Mouse (Mus musculus): Measurements from ENCODE around the gene Otub2. TPM values are rescaled to one million over a fixed set of nuclear protein-coding genes. Genes with fewer than 3 reads are reported as not detected.
"Not testable (repeated sequence)": the region's sequence is repeated elsewhere in the genome, so short reads cannot be mapped to it uniquely, and the experiment has no call there.

Gene Otub2
- polyA plus RNA-seq, 1 experiment from 2014 or later: 15.4 TPM

- Histone ChIP-seq H3K36me3 (peaks cover 30% of the 10 kb centered on the region), H3K9me3 (no peaks in the 10 kb centered on the region), H3K27ac (peak within 1 kb of the TSS; percentile 91), H3K4me3 (peak within 1 kb of the TSS; percentile 96), H3K27me3 (ENCODE audit: insufficient read depth, poor library complexity, severe bottlenecking) (no peaks in the 10 kb centered on the region), H3K4me1 (replicated peaks) (peaks cover 35% of the 10 kb centered on the region)
- peak; percentile 99 for DNase-seq (ENCODE audit: low spot score)
- WGBS: 1% methylated on average over 33 of the region's 33 CpGs
Observed at GRCm38 (mm10) chr12:103425729-103426470, 37.4 kb downstream of the Otub2 start, which contains the start of gene Ddx24. Gene Ddx24, minus strand, starts transcription at chr12:103425830.

- Histone ChIP-seq H3K36me3 (peaks cover 25% of the 10 kb centered on the region), H3K4me1 (replicated peaks) (peaks cover 28% of the 10 kb centered on the region), H3K27ac (no peak overlapping the region), H3K4me3 (no peak overlapping the region), H3K27me3 (ENCODE audit: insufficient read depth, poor library complexity, severe bottlenecking) (no peaks in the 10 kb centered on the region), H3K9me3 (no peaks in the 10 kb centered on the region)
- no peak for DNase-seq (ENCODE audit: low spot score)
- 86% methylated on average over 7 of the region's 7 CpGs for WGBS
Observed at GRCm38 (mm10) chr12:103426710-103427109, 38.2 kb downstream of the Otub2 start.

DNA sequence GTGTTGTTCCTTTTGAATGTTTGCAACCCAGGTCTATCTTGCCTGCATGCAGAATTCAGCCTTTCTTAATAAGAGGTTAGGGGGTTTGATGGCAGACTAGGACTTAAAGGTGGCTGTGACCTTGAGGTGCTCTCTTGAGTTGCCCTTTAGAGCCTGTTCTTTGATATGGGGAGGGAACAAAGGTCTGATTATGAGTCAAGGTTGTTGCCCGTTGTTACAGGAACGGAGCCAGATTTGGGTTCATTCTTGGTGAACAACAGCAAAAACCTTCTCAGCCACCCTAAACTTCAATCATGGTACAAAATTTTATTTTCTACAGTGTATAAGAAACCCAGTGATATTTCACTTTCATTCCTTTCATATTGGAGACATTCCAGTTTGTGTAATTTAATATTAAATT, 44.9 kb downstream of the Otub2 start:
- no peaks in the 10 kb centered on the region for H3K27me3 ChIP-seq (ENCODE audit: insufficient read depth, poor library complexity, severe bottlenecking)
- no peaks in the 10 kb centered on the region for H3K36me3 ChIP-seq
- no peaks in the 10 kb centered on the region for H3K4me1 ChIP-seq (replicated peaks)
- no peak overlapping the region for H3K4me3 ChIP-seq
- no peak for DNase-seq (ENCODE audit: low spot score)
- H3K27ac ChIP-seq: no peak overlapping the region
- 92% methylated on average over 2 of the region's 2 CpGs for WGBS
- H3K9me3 ChIP-seq: no peaks in the 10 kb centered on the region

DNA sequence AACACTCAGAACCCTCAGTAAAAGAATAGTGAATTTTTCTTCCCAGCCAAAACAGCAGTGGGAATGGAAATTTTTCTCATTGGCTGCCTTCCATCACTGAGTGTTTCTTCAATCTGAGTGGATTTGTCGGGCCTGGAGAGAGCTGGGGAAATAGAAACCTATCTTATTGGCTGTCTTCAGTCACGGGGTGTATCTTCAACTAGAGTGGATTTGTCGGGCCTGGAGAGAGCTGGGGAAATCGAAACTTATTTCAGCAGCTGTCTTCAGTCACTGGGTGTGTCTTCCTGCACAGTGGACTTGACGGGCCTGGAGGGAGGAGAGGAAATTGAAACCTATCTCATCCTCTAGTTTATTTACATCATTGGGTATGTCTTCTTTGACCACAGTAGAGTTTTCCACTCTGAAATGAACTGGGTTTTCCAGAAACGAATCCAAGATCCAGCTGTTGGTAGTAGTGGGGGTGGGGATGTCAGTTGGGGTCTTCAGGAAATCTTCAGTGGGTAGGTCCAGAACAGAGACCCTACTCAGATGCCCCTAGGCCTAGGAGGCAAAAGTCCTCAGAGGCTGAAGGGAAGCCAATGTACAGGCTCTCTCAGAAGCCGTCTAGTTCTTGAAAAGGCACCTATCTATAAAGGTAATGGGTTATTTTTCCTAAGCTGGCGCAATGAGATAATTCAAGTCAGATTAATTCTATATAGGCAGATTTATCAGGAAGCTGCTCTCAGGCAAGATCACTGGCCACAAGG, 45.7 kb downstream of the Otub2 start, which contains the start of gene Ifi27:
TSS of gene Ifi27 (plus strand) at position 226 of the 746 bp plus-strand sequence.
- Histone ChIP-seq H3K27ac (no peak within 1 kb of the TSS), H3K27me3 (ENCODE audit: insufficient read depth, poor library complexity, severe bottlenecking) (no peaks in the 10 kb centered on the region), H3K4me1 (replicated peaks) (no peaks in the 10 kb centered on the region), H3K36me3 (no peaks in the 10 kb centered on the region), H3K4me3 (no peak within 1 kb of the TSS), H3K9me3 (no peaks in the 10 kb centered on the region)
- WGBS: 81% methylated on average over 8 of the region's 8 CpGs
- no peak for DNase-seq (ENCODE audit: low spot score)

GRCm38 (mm10) chr12:103434861-103435260, 46.4 kb downstream of the Otub2 start:
- no peak for DNase-seq (ENCODE audit: low spot score)

DNA sequence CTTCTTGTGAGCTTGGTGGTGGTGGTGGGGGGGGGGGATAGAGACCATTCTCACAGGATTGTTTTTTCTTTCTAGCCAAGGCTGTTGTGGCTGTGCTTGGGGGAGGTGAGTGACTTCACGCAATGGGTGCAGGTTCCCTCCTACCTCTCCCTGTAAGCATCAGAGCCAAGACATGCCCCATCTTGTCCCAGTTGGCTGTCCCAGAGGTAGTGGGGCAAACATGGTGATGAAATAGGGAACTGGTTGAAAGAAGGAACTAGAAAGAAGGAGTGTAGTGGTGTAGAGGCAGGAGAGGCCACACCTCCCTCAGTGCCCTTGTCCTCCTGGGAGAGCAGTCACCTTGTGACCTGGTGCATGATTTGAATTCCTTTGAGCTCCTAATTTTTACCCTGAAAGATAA, 49.1 kb downstream of the Otub2 start:
- 84% methylated on average over 1 of the region's 1 CpGs for WGBS
- no peak overlapping the region for H3K4me3 ChIP-seq
- no peaks in the 10 kb centered on the region for H3K27me3 ChIP-seq (ENCODE audit: insufficient read depth, poor library complexity, severe bottlenecking)
- H3K36me3 ChIP-seq: no peaks in the 10 kb centered on the region
- no peak for DNase-seq (ENCODE audit: low spot score)
- no peaks in the 10 kb centered on the region for H3K9me3 ChIP-seq
- no peak overlapping the region for H3K27ac ChIP-seq
- no peaks in the 10 kb centered on the region for H3K4me1 ChIP-seq (replicated peaks)

More at GRCm38 (mm10) chr12:103434861-103435260, 46.4 kb downstream of the Otub2 start:
- Histone ChIP-seq H3K4me1 (replicated peaks) (no peaks in the 10 kb centered on the region), H3K27me3 (ENCODE audit: insufficient read depth, poor library complexity, severe bottlenecking) (no peaks in the 10 kb centered on the region), H3K27ac (no peak overlapping the region), H3K4me3 (no peak overlapping the region), H3K36me3 (no peaks in the 10 kb centered on the region), H3K9me3 (no peaks in the 10 kb centered on the region)

- no peaks in the 10 kb centered on the region for H3K9me3 ChIP-seq
- no peak for DNase-seq (ENCODE audit: low spot score)
- no peak within 1 kb of the TSS for H3K27ac ChIP-seq
- H3K4me1 ChIP-seq (replicated peaks): no peaks in the 10 kb centered on the region
- WGBS: 54% methylated on average over 3 of the region's 3 CpGs
- no peaks in the 10 kb centered on the region for H3K36me3 ChIP-seq
- no peaks in the 10 kb centered on the region for H3K27me3 ChIP-seq (ENCODE audit: insufficient read depth, poor library complexity, severe bottlenecking)
- no peak within 1 kb of the TSS for H3K4me3 ChIP-seq
Observed at GRCm38 (mm10) chr12:103443524-103443923, 55.0 kb downstream of the Otub2 start, which contains the start of gene Ifi27l2a. Gene Ifi27l2a, minus strand, starts transcription at chr12:103443680.

- not testable (repeated sequence) for DNase-seq (ENCODE audit: low spot score); H3K27ac ChIP-seq; H3K4me1 ChIP-seq (replicated peaks); H3K27me3 ChIP-seq (ENCODE audit: insufficient read depth, poor library complexity, severe bottlenecking); H3K9me3 ChIP-seq; H3K4me3 ChIP-seq; H3K36me3 ChIP-seq
- 54% methylated on average over 6 of the region's 7 CpGs for WGBS
Observed at GRCm38 (mm10) chr12:103444261-103444660, 55.8 kb downstream of the Otub2 start.

DNA sequence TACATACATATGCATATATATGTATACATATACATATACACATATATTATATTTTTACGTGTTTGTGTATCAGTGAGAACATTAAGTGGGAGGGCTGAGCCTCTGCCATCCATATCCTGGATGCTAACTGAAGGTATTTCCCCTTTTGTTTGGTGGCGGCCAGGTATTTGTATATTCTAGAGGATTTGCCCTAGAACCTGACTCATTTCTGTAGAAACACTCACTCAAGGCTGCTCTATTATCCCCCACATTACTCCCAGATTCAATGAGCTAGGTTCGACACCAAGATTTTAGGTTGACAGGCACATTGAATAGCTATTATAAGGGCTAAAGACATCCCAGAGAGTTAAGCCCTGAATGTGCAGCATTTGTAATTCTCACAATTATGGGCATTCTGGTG, 56.6 kb downstream of the Otub2 start:
- Histone ChIP-seq H3K36me3 (no peaks in the 10 kb centered on the region), H3K4me1 (replicated peaks) (no peaks in the 10 kb centered on the region), H3K9me3 (no peaks in the 10 kb centered on the region), H3K27ac (no peak overlapping the region), H3K4me3 (no peak overlapping the region), H3K27me3 (ENCODE audit: insufficient read depth, poor library complexity, severe bottlenecking) (no peaks in the 10 kb centered on the region)
- no peak for DNase-seq (ENCODE audit: low spot score)
- 89% methylated on average over 3 of the region's 3 CpGs for WGBS

DNA sequence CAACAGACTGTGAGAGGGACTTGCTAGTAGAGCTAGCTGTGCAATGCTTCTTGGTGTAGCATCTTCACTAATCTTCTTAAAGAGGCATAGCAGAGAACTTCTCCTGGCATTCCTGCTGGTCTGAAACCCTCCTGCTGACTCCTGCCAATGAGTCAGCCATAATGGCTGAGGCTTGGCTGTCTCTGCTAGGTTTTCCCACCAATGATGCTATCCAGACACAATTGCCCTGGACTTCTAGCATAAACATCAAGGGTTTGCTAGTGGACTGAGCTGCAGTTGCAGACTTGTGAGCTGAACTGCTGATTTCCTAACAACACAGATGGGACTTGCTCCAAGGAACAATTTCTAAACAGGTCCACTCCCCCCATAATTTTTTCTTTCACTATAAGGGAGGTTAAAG, 64.9 kb downstream of the Otub2 start:
- no peaks in the 10 kb centered on the region for H3K36me3 ChIP-seq
- H3K4me3 ChIP-seq: no peak overlapping the region
- DNase-seq (ENCODE audit: low spot score): no peak
- no peaks in the 10 kb centered on the region for H3K4me1 ChIP-seq (replicated peaks)
- H3K27ac ChIP-seq: no peak overlapping the region
- no peaks in the 10 kb centered on the region for H3K9me3 ChIP-seq
- H3K27me3 ChIP-seq (ENCODE audit: insufficient read depth, poor library complexity, severe bottlenecking): no peaks in the 10 kb centered on the region

Other genes with a start within 250 kb of the Otub2 start
- gene Prima1, start 146.5 kb upstream of the Otub2 start, polyA plus RNA-seq (2016; fragmentation: Nextera tagmentation; extraction: Ambion mirVana): 0.91 and 1.2 TPM in 2 replicates
- gene Fam181a, start 77.7 kb upstream of the Otub2 start, polyA plus RNA-seq (2016; fragmentation: Nextera tagmentation; extraction: Ambion mirVana): 24.9 and 26.1 TPM in 2 replicates
- 0.64 and 1.2 TPM in 2 replicates for gene Asb2, start 32.7 kb upstream of the Otub2 start, polyA plus RNA-seq (2016; fragmentation: Nextera tagmentation; extraction: Ambion mirVana)
- 0.76 TPM in 1 of 2 replicates, not detected in the other for gene 9330161L09Rik, start 19.1 kb downstream of the Otub2 start, polyA plus RNA-seq (2016; fragmentation: Nextera tagmentation; extraction: Ambion mirVana)
- gene Ddx24, start 37.1 kb downstream of the Otub2 start, polyA plus RNA-seq (2016; fragmentation: Nextera tagmentation; extraction: Ambion mirVana): 92.6 and 94.6 TPM in 2 replicates
- gene Ifi27, start 45.5 kb downstream of the Otub2 start, polyA plus RNA-seq (2016; fragmentation: Nextera tagmentation; extraction: Ambion mirVana): 0.60 and 1.7 TPM in 2 replicates
- 0.54 and 1.9 TPM in 2 replicates for gene Ifi27l2a, start 55.0 kb downstream of the Otub2 start, polyA plus RNA-seq (2016; fragmentation: Nextera tagmentation; extraction: Ambion mirVana)
- not detected in 2 replicates for gene Ifi27l2b, start 68.5 kb downstream of the Otub2 start, polyA plus RNA-seq (2016; fragmentation: Nextera tagmentation; extraction: Ambion mirVana)
- 1.7 and 2.2 TPM in 2 replicates for gene Ppp4r4, start 143.6 kb downstream of the Otub2 start, polyA plus RNA-seq (2016; fragmentation: Nextera tagmentation; extraction: Ambion mirVana)
- gene Serpina10, start 242.8 kb downstream of the Otub2 start, polyA plus RNA-seq (2016; fragmentation: Nextera tagmentation; extraction: Ambion mirVana): not detected in 2 replicates

Measured in hindbrain, embryonic 10.5 days (tissue).